Mouse (Mus musculus): ENCODE measurements around the gene Ppp2r5e.
A peak's percentile ranks its signal among the peaks of the same experiment; 100 is the strongest.

Gene Ppp2r5e

DNA sequence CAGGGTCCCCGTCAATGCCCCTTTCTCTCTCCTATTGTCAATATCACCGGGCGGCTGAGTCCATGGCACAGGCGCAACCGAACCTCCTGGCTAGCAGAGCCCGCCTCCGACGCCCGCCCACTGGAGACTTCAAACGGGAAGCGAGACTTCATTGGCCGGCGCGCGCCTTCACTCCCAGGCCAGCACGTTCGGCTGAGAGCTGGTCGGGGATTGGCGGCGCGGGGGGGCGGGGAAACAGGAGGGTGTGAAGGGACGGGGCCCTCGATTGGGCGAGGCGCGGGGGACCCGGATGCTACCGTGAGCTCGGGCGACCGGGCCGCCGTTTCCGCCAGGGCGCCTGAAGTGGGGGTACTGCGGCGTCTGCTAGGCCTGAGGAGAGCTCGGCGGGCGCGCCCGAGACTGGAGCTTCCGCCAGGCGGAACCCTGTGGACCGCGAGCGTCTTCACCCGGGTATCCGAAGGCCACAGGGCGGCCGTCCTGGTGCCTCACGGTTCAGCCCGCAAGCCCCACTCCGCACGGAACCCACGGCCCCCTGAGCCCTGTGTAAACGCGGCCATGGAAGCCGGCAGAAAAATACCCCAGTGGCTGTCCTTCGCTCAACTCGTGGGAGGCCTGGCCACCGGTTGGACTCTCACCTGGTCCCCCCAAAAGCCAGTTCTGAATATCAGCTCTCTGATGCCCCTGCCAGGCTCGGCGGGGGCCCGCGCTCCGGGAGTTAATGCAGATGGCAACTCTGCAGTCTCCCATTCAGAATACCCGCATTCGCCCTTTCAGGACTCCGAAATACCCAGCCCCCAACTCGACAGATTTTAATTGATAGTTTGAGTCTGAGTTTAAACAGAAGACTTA, at the start of gene Ppp2r5e:
Gene Ppp2r5e (minus strand): TSS at position 92 of the 849 bp plus-strand sequence.
- Histone ChIP-seq H3K9me3 (ENCODE audit: low read length) (no peaks in the 10 kb centered on the region), H3K36me3 (ENCODE audit: insufficient read depth, low read length) (peaks cover 12% of the 10 kb centered on the region), H3K4me3 (replicated peaks; ENCODE audit: low read length) (peak within 1 kb of the TSS; percentile 96), H3K4me1 (replicated peaks; ENCODE audit: low read depth, low read length) (peaks cover 44% of the 10 kb centered on the region), H3K27me3 (ENCODE audit: insufficient read depth, low read length) (no peaks in the 10 kb centered on the region)
- TF ChIP-seq NANOG (IDR thresholded peaks at IDR 0.05; ENCODE audit: borderline replicate concordance, low read length) (no peak), POU5F1 (IDR thresholded peaks at IDR 0.05; ENCODE audit: borderline replicate concordance, low read length) (no peak), CTCF (conservative IDR thresholded peaks at IDR 0.05; ENCODE audit: low read length) (no peak)

DNA sequence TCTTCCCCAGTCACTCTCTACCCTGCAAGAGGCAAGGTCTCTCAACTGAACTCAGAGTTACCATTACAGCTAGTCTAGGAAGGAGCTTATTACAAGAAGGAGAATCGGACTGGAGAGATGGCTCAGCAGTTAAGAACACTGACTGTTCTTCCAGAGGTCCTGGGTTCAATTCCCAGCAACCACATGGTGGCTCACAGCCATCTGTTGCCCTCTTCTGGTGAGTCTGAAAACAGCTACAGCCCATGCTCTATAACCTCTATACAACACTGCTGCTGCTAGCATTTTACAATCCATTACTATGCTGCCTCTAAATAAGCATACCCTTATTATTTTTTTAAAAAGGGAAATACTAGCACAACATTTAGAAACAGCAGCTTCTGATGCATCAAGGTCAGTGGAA, 49.7 kb upstream of the Ppp2r5e start:
- Histone ChIP-seq H3K36me3 (ENCODE audit: insufficient read depth, low read length) (peaks cover 42% of the 10 kb centered on the region), H3K27me3 (ENCODE audit: insufficient read depth, low read length) (no peaks in the 10 kb centered on the region), H3K4me3 (replicated peaks; ENCODE audit: low read length) (no peak overlapping the region), H3K4me1 (replicated peaks; ENCODE audit: low read depth, low read length) (peaks cover 29% of the 10 kb centered on the region), H3K9me3 (ENCODE audit: low read length) (no peaks in the 10 kb centered on the region)
- TF ChIP-seq POU5F1 (IDR thresholded peaks at IDR 0.05; ENCODE audit: borderline replicate concordance, low read length) = no peak
- peak; percentile 33; the same call in 1 of the 2 replicates for TF ChIP-seq CTCF (conservative IDR thresholded peaks at IDR 0.05; ENCODE audit: low read length)

GRCm38 (mm10) chr12:75641726-75642125, 45.7 kb upstream of the Ppp2r5e start:
- H3K36me3 ChIP-seq (ENCODE audit: insufficient read depth, low read length) = peaks cover 36% of the 10 kb centered on the region
- no peaks in the 10 kb centered on the region for H3K27me3 ChIP-seq (ENCODE audit: insufficient read depth, low read length)
- H3K4me1 ChIP-seq (replicated peaks; ENCODE audit: low read depth, low read length) = peaks cover 4% of the 10 kb centered on the region; the same call in 1 of the 2 replicates
- no peak overlapping the region for H3K4me3 ChIP-seq (replicated peaks; ENCODE audit: low read length)
- no peaks in the 10 kb centered on the region for H3K9me3 ChIP-seq (ENCODE audit: low read length)
- TF ChIP-seq CTCF (conservative IDR thresholded peaks at IDR 0.05; ENCODE audit: low read length) (peak; percentile 28), POU5F1 (IDR thresholded peaks at IDR 0.05; ENCODE audit: borderline replicate concordance, low read length) (no peak), NANOG (IDR thresholded peaks at IDR 0.05; ENCODE audit: borderline replicate concordance, low read length) (no peak)

- H3K36me3 ChIP-seq (ENCODE audit: insufficient read depth, low read length) = peaks cover 26% of the 10 kb centered on the region; the same call in 1 of the 2 replicates
- H3K4me1 ChIP-seq (replicated peaks; ENCODE audit: low read depth, low read length) = peaks cover 8% of the 10 kb centered on the region
- no peak overlapping the region for H3K4me3 ChIP-seq (replicated peaks; ENCODE audit: low read length)
- H3K9me3 ChIP-seq (ENCODE audit: low read length) = no peaks in the 10 kb centered on the region
- no peak for TF ChIP-seq CTCF (conservative IDR thresholded peaks at IDR 0.05; ENCODE audit: low read length)
- TF ChIP-seq NANOG (IDR thresholded peaks at IDR 0.05; ENCODE audit: borderline replicate concordance, low read length) = no peak
- no peak for TF ChIP-seq POU5F1 (IDR thresholded peaks at IDR 0.05; ENCODE audit: borderline replicate concordance, low read length)
- no peaks in the 10 kb centered on the region for H3K27me3 ChIP-seq (ENCODE audit: insufficient read depth, low read length)
Measured at GRCm38 (mm10) chr12:75638345-75638744, 42.3 kb upstream of the Ppp2r5e start.

DNA sequence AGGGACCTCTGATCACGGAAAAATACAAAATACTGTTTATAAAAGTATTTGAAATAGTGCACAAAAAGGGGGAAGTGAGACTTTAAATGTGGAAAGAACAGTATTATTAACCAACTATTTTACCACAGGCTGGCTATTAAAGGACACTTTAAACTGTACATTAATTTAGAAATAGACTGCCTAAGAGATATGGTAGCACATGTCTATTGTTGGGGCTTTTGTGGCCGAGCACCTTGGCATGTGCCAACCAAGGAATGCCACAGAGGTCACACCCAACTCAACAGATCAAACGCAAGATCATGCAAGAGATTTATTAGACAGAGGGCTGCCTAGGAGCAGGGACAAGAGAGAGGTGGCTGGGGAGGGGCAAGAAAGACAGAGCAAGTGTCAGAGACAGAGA, 41.1 kb upstream of the Ppp2r5e start:
- Histone ChIP-seq H3K27me3 (ENCODE audit: insufficient read depth, low read length) (no peaks in the 10 kb centered on the region), H3K9me3 (ENCODE audit: low read length) (no peaks in the 10 kb centered on the region), H3K4me1 (replicated peaks; ENCODE audit: low read depth, low read length) (peaks cover 8% of the 10 kb centered on the region), H3K4me3 (replicated peaks; ENCODE audit: low read length) (no peak overlapping the region), H3K36me3 (ENCODE audit: insufficient read depth, low read length) (peaks cover 34% of the 10 kb centered on the region)
- TF ChIP-seq NANOG (IDR thresholded peaks at IDR 0.05; ENCODE audit: borderline replicate concordance, low read length) (no peak), POU5F1 (IDR thresholded peaks at IDR 0.05; ENCODE audit: borderline replicate concordance, low read length) (no peak), CTCF (conservative IDR thresholded peaks at IDR 0.05; ENCODE audit: low read length) (no peak)

DNA sequence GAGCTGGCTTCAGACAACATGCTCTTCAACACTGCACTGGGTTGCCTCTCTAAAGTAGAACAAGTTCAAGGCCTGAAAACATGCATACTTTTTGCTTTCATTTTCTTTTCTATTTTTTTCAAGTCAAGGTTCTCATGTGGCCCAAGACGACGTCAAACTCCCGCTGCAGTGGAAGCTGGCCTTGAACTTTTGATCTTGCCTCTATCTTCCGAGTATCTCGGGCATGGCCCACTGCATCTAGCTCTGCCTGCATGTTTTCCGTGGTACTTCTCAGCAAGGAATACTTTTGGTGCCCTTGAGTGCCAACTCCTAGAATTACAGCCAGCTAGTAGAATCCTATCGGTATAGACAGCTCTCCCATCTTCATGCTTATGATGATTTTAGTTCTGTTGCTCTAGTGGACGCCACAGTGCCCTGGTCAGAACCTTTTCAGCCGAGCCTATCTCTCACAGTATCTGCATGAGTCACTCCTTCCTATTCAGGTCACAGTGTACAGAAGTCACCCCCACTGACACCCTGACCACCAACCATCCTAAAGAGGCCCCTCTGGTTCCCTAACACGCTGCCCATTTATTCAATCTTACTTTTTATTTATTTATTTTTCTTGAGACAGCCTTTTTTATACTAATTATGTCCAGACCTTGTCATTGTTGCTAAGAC, 39.9 kb upstream of the Ppp2r5e start:
- Histone ChIP-seq H3K9me3 (ENCODE audit: low read length) (no peaks in the 10 kb centered on the region), H3K4me1 (replicated peaks; ENCODE audit: low read depth, low read length) (peaks cover 8% of the 10 kb centered on the region), H3K4me3 (replicated peaks; ENCODE audit: low read length) (no peak overlapping the region), H3K27me3 (ENCODE audit: insufficient read depth, low read length) (no peaks in the 10 kb centered on the region), H3K36me3 (ENCODE audit: insufficient read depth, low read length) (peaks cover 39% of the 10 kb centered on the region)
- TF ChIP-seq NANOG (IDR thresholded peaks at IDR 0.05; ENCODE audit: borderline replicate concordance, low read length) = no peak
- TF ChIP-seq POU5F1 (IDR thresholded peaks at IDR 0.05; ENCODE audit: borderline replicate concordance, low read length) = no peak
- TF ChIP-seq CTCF (conservative IDR thresholded peaks at IDR 0.05; ENCODE audit: low read length) = no peak

GRCm38 (mm10) chr12:75629618-75630017, 33.6 kb upstream of the Ppp2r5e start:
- Histone ChIP-seq H3K4me3 (replicated peaks; ENCODE audit: low read length) (no peak overlapping the region), H3K27me3 (ENCODE audit: insufficient read depth, low read length) (no peaks in the 10 kb centered on the region), H3K4me1 (replicated peaks; ENCODE audit: low read depth, low read length) (peaks cover 8% of the 10 kb centered on the region), H3K36me3 (ENCODE audit: insufficient read depth, low read length) (peaks cover 23% of the 10 kb centered on the region), H3K9me3 (ENCODE audit: low read length) (no peaks in the 10 kb centered on the region)
- peak; percentile 39 for TF ChIP-seq CTCF (conservative IDR thresholded peaks at IDR 0.05; ENCODE audit: low read length)
- no peak for TF ChIP-seq NANOG (IDR thresholded peaks at IDR 0.05; ENCODE audit: borderline replicate concordance, low read length)

DNA sequence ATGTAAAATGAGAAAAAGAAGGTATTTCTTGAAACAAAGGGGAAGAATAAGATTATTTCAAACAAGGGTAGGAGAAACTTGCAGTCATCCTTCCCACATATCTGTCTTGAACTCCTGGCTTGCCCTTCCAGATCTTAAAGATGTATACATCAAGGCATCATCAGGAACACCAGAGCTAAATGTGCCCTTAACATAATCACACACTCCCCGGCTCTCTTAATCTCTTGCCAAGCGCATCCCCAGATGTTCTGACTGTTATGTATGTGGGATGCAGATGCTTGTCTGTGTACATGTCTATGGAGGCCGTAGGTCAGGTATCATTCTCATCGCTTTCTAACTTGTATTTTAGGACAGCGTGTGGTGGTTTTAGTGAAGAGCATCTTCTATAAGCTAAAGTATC, 27.2 kb upstream of the Ppp2r5e start:
- no peaks in the 10 kb centered on the region for H3K36me3 ChIP-seq (ENCODE audit: insufficient read depth, low read length)
- H3K4me3 ChIP-seq (replicated peaks; ENCODE audit: low read length) = no peak overlapping the region
- H3K27me3 ChIP-seq (ENCODE audit: insufficient read depth, low read length) = peaks cover under 1% of the 10 kb centered on the region; the same call in 1 of the 2 replicates
- TF ChIP-seq POU5F1 (IDR thresholded peaks at IDR 0.05; ENCODE audit: borderline replicate concordance, low read length) = no peak
- H3K9me3 ChIP-seq (ENCODE audit: low read length) = peaks cover 7% of the 10 kb centered on the region; the same call in 1 of the 2 replicates
- no peaks in the 10 kb centered on the region for H3K4me1 ChIP-seq (replicated peaks; ENCODE audit: low read depth, low read length)

All from E14TG2a.4 (cell line).